Mouse (Mus musculus) mouse trophoblast stem cell (cell line): Measurements from ENCODE around the gene Cyp4f15.
"Not testable (repeated sequence)": the region's sequence is repeated elsewhere in the genome, so short reads cannot be mapped to it uniquely, and the experiment has no call there.

Source experiments
- in situ Hi-C, 2 experiments: fragments of 300-500 bp; cut with MseI, MboI; formaldehyde crosslinking; loops; 2 replicates in 1 of 2; 3 replicates in 1 of 2; pipeline ENCODE4 v1.15.1; 2025

Cyp4f15 gene

GRCm38 (mm10) chr17:32685048-32685750, at the start of gene Cyp4f15:
Gene Cyp4f15, plus strand, starts transcription at chr17:32685627.
- in situ Hi-C loops, result no loop called here

- in situ Hi-C loops, result no loop called here
Observed at GRCm38 (mm10) chr17:32636341-32636740, 49.1 kb upstream of the Cyp4f15 start.

GRCm38 (mm10) chr17:32637151-32637550, 48.3 kb upstream of the Cyp4f15 start:
- in situ Hi-C loops, result no loop called here

- in situ Hi-C loops, result no loop called here
Observed at GRCm38 (mm10) chr17:32646631-32647030, 38.8 kb upstream of the Cyp4f15 start.

- in situ Hi-C loops, result no loop called here
Observed at GRCm38 (mm10) chr17:32653860-32654259, 31.6 kb upstream of the Cyp4f15 start.

- in situ Hi-C loops, result no loop called here
Observed at GRCm38 (mm10) chr17:32657041-32657440, 28.4 kb upstream of the Cyp4f15 start.

GRCm38 (mm10) chr17:32658246-32658645, 27.2 kb upstream of the Cyp4f15 start:
- in situ Hi-C loops, result no loop called here

- in situ Hi-C loops, result no loop called here
Observed at GRCm38 (mm10) chr17:32658712-32659111, 26.7 kb upstream of the Cyp4f15 start, which contains the start of gene Cyp4f40. Gene Cyp4f40, plus strand, starts transcription at chr17:32658900.

GRCm38 (mm10) chr17:32673976-32674375, 11.5 kb upstream of the Cyp4f15 start:
- in situ Hi-C loops, result no loop called here

- in situ Hi-C loops, result no loop called here
Observed at GRCm38 (mm10) chr17:32676040-32676635, 9.3 kb upstream of the Cyp4f15 start.

- in situ Hi-C loops, result no loop called here
Observed at GRCm38 (mm10) chr17:32680404-32680803, 5.0 kb upstream of the Cyp4f15 start.

- in situ Hi-C loops, result no loop called here
Observed at GRCm38 (mm10) chr17:32686722-32687121, 1.3 kb downstream of the Cyp4f15 start.

- in situ Hi-C loops, result no loop called here
Observed at GRCm38 (mm10) chr17:32690959-32691358, 5.5 kb downstream of the Cyp4f15 start.

- in situ Hi-C loops, result no loop called here
Observed at GRCm38 (mm10) chr17:32702826-32703225, 17.4 kb downstream of the Cyp4f15 start.

GRCm38 (mm10) chr17:32710541-32710940, 25.1 kb downstream of the Cyp4f15 start:
- in situ Hi-C loops, result not testable (repeated sequence)

- in situ Hi-C loops, result not testable (repeated sequence)
Observed at GRCm38 (mm10) chr17:32722151-32722550, 36.7 kb downstream of the Cyp4f15 start.

GRCm38 (mm10) chr17:32722771-32723170, 37.3 kb downstream of the Cyp4f15 start:
- in situ Hi-C loops, result no loop called here

GRCm38 (mm10) chr17:32726360-32726759, 40.9 kb downstream of the Cyp4f15 start:
- in situ Hi-C loops, result not testable (repeated sequence)

- in situ Hi-C loops, result no loop called here
Observed at GRCm38 (mm10) chr17:32729029-32729428, 43.6 kb downstream of the Cyp4f15 start.

- in situ Hi-C loops, result no loop called here
Observed at GRCm38 (mm10) chr17:32738406-32738805, 53.0 kb downstream of the Cyp4f15 start.

GRCm38 (mm10) chr17:32741057-32741456, 55.6 kb downstream of the Cyp4f15 start:
- in situ Hi-C loops, result no loop called here

GRCm38 (mm10) chr17:32750611-32751010, 65.2 kb downstream of the Cyp4f15 start:
- in situ Hi-C loops, result no loop called here
